Mouse (Mus musculus): ENCODE measurements around the gene 6430628N08Rik.

GRCm38 (mm10) chr4:115943669-115944314, 53.3 kb downstream of the 6430628N08Rik start:
- TF ChIP-seq CTCF (IDR thresholded peaks at IDR 0.05; ENCODE audit: low read depth, low read length) (no peak), POLR2AphosphoS5 (IDR thresholded peaks at IDR 0.05; ENCODE audit: insufficient replicate concordance, low read depth, low read length) (no peak), GATA1 (IDR thresholded peaks at IDR 0.05; ENCODE audit: borderline replicate concordance, low read length) (no peak)

All from G1E (cell line).